8 mouse cellular contexts compared by ENCODE assay signal in the genomic region with DNA sequence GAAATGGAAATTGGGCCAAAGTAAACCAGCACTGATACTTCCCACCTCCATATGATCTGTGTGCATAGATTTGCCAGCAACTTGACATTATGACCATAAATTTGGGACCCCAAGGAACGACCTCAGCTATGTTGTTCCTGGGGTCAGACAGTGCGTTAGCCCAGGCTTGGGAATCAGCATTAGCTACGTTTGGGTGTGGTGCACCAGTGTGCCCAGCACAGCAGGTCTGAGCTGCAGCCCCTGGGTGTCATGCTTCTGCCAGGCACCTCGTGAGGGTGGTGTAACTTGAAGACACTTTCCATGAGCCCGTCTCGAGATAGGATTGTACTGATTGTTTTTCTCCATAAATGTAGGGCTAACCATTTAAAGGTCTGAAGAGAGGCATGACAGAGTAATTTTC.
"Had no signal": no experiment of that assay in that cellular context is flagged by ENCODE, and none has a peak within 500 bp of the region (broad histone marks: within the 10 kb centered on the region; RNA-seq: fewer than 3 reads in every experiment).

No protein-coding gene starts in this region.

- H3K27ac ChIP-seq: kidney, embryonic 15.5 days; liver, embryonic 13.5 days; neural tube, embryonic 13.5 days had no signal

- H3K4me1 ChIP-seq: kidney, embryonic 15.5 days; neural tube, embryonic 13.5 days had no signal

- H3K36me3 ChIP-seq: liver, embryonic 13.5 days had no signal

- DNase-seq: layer of hippocampus, postnatal 36 days; right cerebral cortex, adult 18-20 months; thymus, postnatal 25 days had no signal

- H3K9me3 ChIP-seq: kidney, embryonic 15.5 days; liver, embryonic 13.5 days; neural tube, embryonic 13.5 days had no signal

- H3K4me2 ChIP-seq: kidney, embryonic 15.5 days; liver, embryonic 13.5 days; midbrain, embryonic 11.5 days; neural tube, embryonic 13.5 days had no signal

- H3K4me3 ChIP-seq: kidney, embryonic 15.5 days; left cerebral cortex, adult 2 months; liver, embryonic 13.5 days; neural tube, embryonic 13.5 days had no signal

- H3K9ac ChIP-seq: kidney, embryonic 15.5 days; liver, embryonic 13.5 days; neural tube, embryonic 13.5 days had no signal

- H3K27me3 ChIP-seq: kidney, embryonic 15.5 days; liver, embryonic 13.5 days; neural tube, embryonic 13.5 days had no signal
